Mouse (Mus musculus) bone marrow macrophage, adult 2 months (primary cell): ENCODE measurements around the gene Cenph.

Experiments
- CTCF ChIP-seq: IDR thresholded peaks from 2 replicates; pipeline ENCODE4 v1.5.1; 2012; ENCODE audit warnings: low read depth, mild to moderate bottlenecking, low read length, moderate library complexity
- POLR2A ChIP-seq: IDR thresholded peaks from 2 replicates; pipeline ENCODE4 v1.6.1; 2012; ENCODE audit warnings: mild to moderate bottlenecking, low read depth, low read length, borderline replicate concordance

DNA sequence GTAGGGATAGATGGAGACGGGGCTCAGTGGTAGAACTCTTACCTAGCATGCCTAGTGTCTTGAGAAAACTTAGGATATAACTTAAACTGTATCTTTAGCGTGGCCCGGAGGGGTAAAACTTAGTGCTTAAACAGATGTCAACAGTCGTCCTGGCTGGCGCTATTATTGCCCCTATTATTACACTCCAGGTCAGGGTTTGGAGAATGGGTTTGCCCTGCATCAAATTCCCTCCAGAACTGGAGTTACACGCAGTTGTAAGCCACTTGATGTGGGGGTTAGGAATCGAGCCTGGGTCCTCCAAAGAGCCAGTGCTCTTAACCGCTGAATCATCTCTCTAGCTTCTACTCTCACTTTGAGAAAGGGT is 339 bp upstream of the Cenph start:
- no peak for TF ChIP-seq CTCF
- TF ChIP-seq POLR2A, result no peak
